11 mouse cellular contexts compared by ENCODE assay signal in genomic region chr19:56133565-56133964, GRCm38 (mm10).
A peak's percentile ranks its signal among the peaks of the same experiment; 100 is the strongest.
DNase-seq lines count a peak whose midpoint lies in the region; ATAC-seq and TF ChIP-seq lines count a peak whose summit lies in the region.
"Had no signal": no experiment of that assay in that cellular context is flagged by ENCODE, and none has a peak within 500 bp of the region (broad histone marks: within the 10 kb centered on the region; RNA-seq: fewer than 3 reads in every experiment).

No protein-coding gene starts in this region.

- H3K4me2 ChIP-seq in hindbrain, postnatal 0 days (ENCODE audit: low read depth, low read length), result peak overlapping the region; percentile 34
- no peak overlapping the region for H3K4me2 ChIP-seq in hindbrain, embryonic 12.5 days (replicated peaks)
- 0 out of 2 replicates have a peak overlapping the region, but pooled peaks have one; percentile 9 for H3K4me2 ChIP-seq in forebrain, embryonic 15.5 days (replicated peaks)
- H3K4me2 ChIP-seq in midbrain, embryonic 13.5 days (replicated peaks), result 0 out of 2 replicates have a peak overlapping the region, but pooled peaks have one; percentile 9
- H3K4me2 ChIP-seq in liver, postnatal 0 days (ENCODE audit: low read depth, low read length), result no peak overlapping the region
- H3K4me2 ChIP-seq: embryonic facial prominence, embryonic 12.5 days had no signal

- no peaks in the 10 kb centered on the region for H3K4me1 ChIP-seq in hindbrain, postnatal 0 days (ENCODE audit: insufficient read depth, low read length)
- H3K4me1 ChIP-seq in hindbrain, embryonic 12.5 days, result peaks cover 10% of the 10 kb centered on the region
- peaks cover 31% of the 10 kb centered on the region for H3K4me1 ChIP-seq in forebrain, embryonic 15.5 days
- peaks cover 40% of the 10 kb centered on the region for H3K4me1 ChIP-seq in midbrain, embryonic 13.5 days (replicated peaks)
- no peaks in the 10 kb centered on the region for H3K4me1 ChIP-seq in liver, postnatal 0 days (ENCODE audit: insufficient read depth)

- TF ChIP-seq CTCF in hindbrain, postnatal 0 days (IDR thresholded peaks at IDR 0.05; ENCODE audit: low read depth), result no peak
- no peak for TF ChIP-seq CTCF in liver, postnatal 0 days (IDR thresholded peaks at IDR 0.05; ENCODE audit: low read depth)

- no peaks in the 10 kb centered on the region for H3K36me3 ChIP-seq in hindbrain, postnatal 0 days (ENCODE audit: insufficient read depth, low read length)
- no peaks in the 10 kb centered on the region for H3K36me3 ChIP-seq in hindbrain, embryonic 12.5 days
- H3K36me3 ChIP-seq in forebrain, embryonic 15.5 days, result no peaks in the 10 kb centered on the region
- H3K36me3 ChIP-seq in midbrain, embryonic 13.5 days, result no peaks in the 10 kb centered on the region
- H3K36me3 ChIP-seq in liver, postnatal 0 days (replicated peaks; ENCODE audit: insufficient read depth, low read length), result no peaks in the 10 kb centered on the region
- H3K36me3 ChIP-seq: embryonic facial prominence, embryonic 12.5 days; heart, embryonic 10.5 days had no signal

- no peak overlapping the region for H3K27ac ChIP-seq in hindbrain, postnatal 0 days
- no peak overlapping the region for H3K27ac ChIP-seq in hindbrain, embryonic 12.5 days
- H3K27ac ChIP-seq in forebrain, embryonic 15.5 days (replicated peaks), result no peak overlapping the region
- no peak overlapping the region; the same call in 1 of the 2 replicates for H3K27ac ChIP-seq in midbrain, embryonic 13.5 days
- H3K27ac ChIP-seq in liver, postnatal 0 days (ENCODE audit: low read depth), result no peak overlapping the region
- H3K27ac ChIP-seq: embryonic facial prominence, embryonic 12.5 days; heart, embryonic 10.5 days had no signal

- TF ChIP-seq EP300 in liver, postnatal 0 days (IDR thresholded peaks at IDR 0.05; ENCODE audit: low read depth), result no peak

- no peaks in the 10 kb centered on the region for H3K9me3 ChIP-seq in hindbrain, postnatal 0 days (ENCODE audit: low read length)
- no peaks in the 10 kb centered on the region for H3K9me3 ChIP-seq in hindbrain, embryonic 12.5 days (replicated peaks)
- no peaks in the 10 kb centered on the region for H3K9me3 ChIP-seq in forebrain, embryonic 15.5 days
- H3K9me3 ChIP-seq in midbrain, embryonic 13.5 days, result no peaks in the 10 kb centered on the region
- H3K9me3 ChIP-seq in liver, postnatal 0 days (ENCODE audit: low read length), result no peaks in the 10 kb centered on the region
- H3K9me3 ChIP-seq: embryonic facial prominence, embryonic 12.5 days; heart, embryonic 10.5 days had no signal

- 0 out of 2 replicates have a peak, but pooled peaks cover 10% of the 10 kb centered on the region for H3K27me3 ChIP-seq in hindbrain, postnatal 0 days (ENCODE audit: insufficient read depth, low read length)
- peaks cover 33% of the 10 kb centered on the region for H3K27me3 ChIP-seq in hindbrain, embryonic 12.5 days
- H3K27me3 ChIP-seq in forebrain, embryonic 15.5 days, result peaks cover 20% of the 10 kb centered on the region
- peaks cover 11% of the 10 kb centered on the region for H3K27me3 ChIP-seq in midbrain, embryonic 13.5 days
- H3K27me3 ChIP-seq in liver, postnatal 0 days (ENCODE audit: insufficient read depth, low read length), result peaks cover 11% of the 10 kb centered on the region; the same call in 1 of the 2 replicates

- no peak overlapping the region for H3K4me3 ChIP-seq in hindbrain, postnatal 0 days (ENCODE audit: low read length)
- H3K4me3 ChIP-seq in hindbrain, embryonic 12.5 days, result no peak overlapping the region
- H3K4me3 ChIP-seq in forebrain, embryonic 15.5 days, result no peak overlapping the region
- H3K4me3 ChIP-seq in midbrain, embryonic 13.5 days (replicated peaks), result no peak overlapping the region
- no peak overlapping the region for H3K4me3 ChIP-seq in liver, postnatal 0 days (ENCODE audit: low read depth, low read length)
- H3K4me3 ChIP-seq: embryonic facial prominence, embryonic 12.5 days; heart, embryonic 10.5 days had no signal

- 11% methylated on average over 5 of the region's 5 CpGs for WGBS in hindbrain, postnatal 0 days
- WGBS in hindbrain, embryonic 12.5 days, result 14% methylated on average over 5 of the region's 5 CpGs
- under 1% methylated on average over 5 of the region's 5 CpGs for WGBS in forebrain, embryonic 15.5 days
- 5% methylated on average over 5 of the region's 5 CpGs for WGBS in midbrain, embryonic 13.5 days
- 36% methylated on average over 5 of the region's 5 CpGs for WGBS in liver, postnatal 0 days (ENCODE audit: insufficient replicate concordance)

- no peak for ATAC-seq in hindbrain, postnatal 0 days
- ATAC-seq in hindbrain, embryonic 12.5 days (ENCODE audit: low FRiP score), result no peak
- ATAC-seq in forebrain, embryonic 15.5 days (replicated peaks), result no peak
- peak; percentile 37; the same call in 1 of the 2 replicates for ATAC-seq in midbrain, embryonic 13.5 days
- ATAC-seq in liver, postnatal 0 days, result no peak
- ATAC-seq: inflammation-experienced regulatory T-cells, adult 6 months had no signal

- no peak overlapping the region for H3K9ac ChIP-seq in hindbrain, postnatal 0 days (replicated peaks; ENCODE audit: low read length)
- H3K9ac ChIP-seq in hindbrain, embryonic 12.5 days, result no peak overlapping the region
- no peak overlapping the region for H3K9ac ChIP-seq in forebrain, embryonic 15.5 days (replicated peaks)
- no peak overlapping the region for H3K9ac ChIP-seq in midbrain, embryonic 13.5 days (replicated peaks)
- H3K9ac ChIP-seq in liver, postnatal 0 days (replicated peaks), result no peak overlapping the region
- H3K9ac ChIP-seq: embryonic facial prominence, embryonic 12.5 days had no signal

- peak; percentile 35 for DNase-seq in hindbrain, postnatal 0 days (ENCODE audit: low spot score)
- peak; percentile 65 for DNase-seq in embryo, embryonic 10.5 days (ENCODE audit: low spot score)
- DNase-seq in right cerebral cortex, adult 2 months (ENCODE audit: low spot score in 2 of 2), result no peak
- DNase-seq in liver, postnatal 0 days, result no peak
- no peak for DNase-seq in left cerebral cortex, adult 18-20 months (ENCODE audit: low spot score in 2 of 2)

Comparison
In these comparisons a context has a peak if more than half of its experiments do, and no peak if none do; other contexts are left out.
1. H3K4me2 ChIP-seq: peak in hindbrain, postnatal 0 days (single experiment), forebrain, embryonic 15.5 days (single experiment) and midbrain, embryonic 13.5 days (single experiment); none in hindbrain, embryonic 12.5 days (single experiment) and liver, postnatal 0 days (single experiment).
2. DNase-seq: peak in hindbrain, postnatal 0 days (single experiment) and embryo, embryonic 10.5 days (single experiment); none in right cerebral cortex, adult 2 months (0 of 2), liver, postnatal 0 days (single experiment) and left cerebral cortex, adult 18-20 months (0 of 2).